Mouse (Mus musculus): Measurements from ENCODE around the gene Cspg5.

- no peak for TF ChIP-seq POLR2A (IDR thresholded peaks at IDR 0.05; ENCODE audit: borderline replicate concordance, extremely low read depth, insufficient read depth, insufficient read length, poor library complexity, severe bottlenecking)
- TF ChIP-seq CTCF (IDR thresholded peaks at IDR 0.05; ENCODE audit: borderline replicate concordance, extremely low read depth, insufficient read depth, insufficient read length) = no peak
Observed at GRCm38 (mm10) chr9:110199870-110200269, 43.7 kb upstream of the Cspg5 start.

All from brain, embryonic 14.5 days (tissue).